15 mouse cellular contexts compared by ENCODE assay signal in genomic region chr13:97902821-97903220, GRCm38 (mm10).
"Had no signal": no experiment of that assay in that cellular context is flagged by ENCODE, and none has a peak within 500 bp of the region (broad histone marks: within the 10 kb centered on the region; RNA-seq: fewer than 3 reads in every experiment).

No protein-coding gene starts in this region.

- H3K4me2 ChIP-seq: liver, embryonic 12.5 days; lung, embryonic 14.5 days; neural tube, embryonic 15.5 days had no signal

- H3K27ac ChIP-seq: liver, embryonic 12.5 days; midbrain, embryonic 10.5 days; neural tube, embryonic 15.5 days; stomach, postnatal 0 days had no signal

- H3K4me3 ChIP-seq: liver, embryonic 12.5 days; midbrain, embryonic 10.5 days; myocyte; neural tube, embryonic 15.5 days had no signal

- H3K4me1 ChIP-seq: liver, embryonic 12.5 days had no signal

- H3K36me3 ChIP-seq: liver, embryonic 12.5 days; midbrain, embryonic 10.5 days; neural tube, embryonic 15.5 days had no signal

- H3K27me3 ChIP-seq: liver, embryonic 12.5 days; neural tube, embryonic 15.5 days had no signal

- DNase-seq: kidney, postnatal 25 days; left cerebral cortex, postnatal 4 days; lung, embryonic 14.5 days; lung, postnatal 10 days; lung, postnatal 4 days; midbrain, embryonic 14.5 days; right cerebral cortex, adult 18-20 months; right cerebral cortex, postnatal 25 days; thymus, adult 18-20 months; thymus, postnatal 14 days had no signal

- ATAC-seq: liver, embryonic 12.5 days had no signal

- H3K9ac ChIP-seq: liver, embryonic 12.5 days; lung, embryonic 14.5 days; neural tube, embryonic 15.5 days had no signal

- H3K9me3 ChIP-seq: liver, embryonic 12.5 days; midbrain, embryonic 10.5 days; neural tube, embryonic 15.5 days had no signal
